Mouse (Mus musculus): ENCODE results near the gene Ccdc102a. TPM values are rescaled to one million over a fixed set of nuclear protein-coding genes. Genes with fewer than 3 reads are reported as not detected.

Gene Ccdc102a
- polyA plus RNA-seq, 1 experiment from 2014 or later: 1.3 TPM

DNA sequence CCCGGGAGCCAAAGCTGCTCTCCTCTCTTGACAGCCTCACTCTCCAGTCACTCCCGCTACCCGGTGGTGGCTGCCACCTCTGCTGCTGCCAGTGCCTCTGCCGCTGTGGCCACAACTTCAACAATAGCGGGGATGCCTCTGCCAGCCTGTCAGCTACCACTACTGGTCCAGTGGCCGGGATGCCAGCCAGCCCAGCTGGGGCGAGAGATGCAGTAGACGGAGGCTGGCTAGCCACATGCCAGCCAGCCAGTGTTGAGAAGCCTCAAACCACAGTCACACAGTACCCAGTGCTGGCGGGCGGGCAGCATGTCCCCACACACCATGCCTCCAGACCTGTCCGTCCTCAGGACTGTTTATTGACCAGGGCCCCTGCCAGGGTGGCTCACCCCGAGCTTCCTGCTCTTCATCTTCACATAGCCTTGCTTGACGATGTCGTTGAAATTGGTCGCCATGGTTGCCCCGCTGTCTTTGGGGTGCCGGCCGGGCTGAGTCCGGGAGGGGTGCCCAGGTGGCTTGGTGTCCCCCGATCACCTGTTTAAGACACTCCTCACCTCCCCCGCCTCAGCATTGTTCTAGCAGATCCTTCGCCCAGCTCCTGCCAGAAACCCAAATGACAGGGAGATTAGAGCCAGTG, 47.3 kb downstream of the Ccdc102a start:
- H3K27me3 ChIP-seq (ENCODE audit: insufficient read depth, low read length): peaks cover 26% of the 10 kb centered on the region
- ATAC-seq (no peak), DNase-seq (no peak)
- no peak overlapping the region for H3K27ac ChIP-seq (ENCODE audit: low read depth)
- H3K9ac ChIP-seq (replicated peaks): peak overlapping the region; percentile 11; the same call in 1 of the 2 replicates
- 5% methylated on average over 19 of the region's 22 CpGs for WGBS (ENCODE audit: insufficient replicate concordance)
- H3K36me3 ChIP-seq (replicated peaks; ENCODE audit: insufficient read depth, low read length): 0 out of 2 replicates have a peak, but pooled peaks cover 8% of the 10 kb centered on the region
- H3K9me3 ChIP-seq (ENCODE audit: low read length): no peaks in the 10 kb centered on the region
- H3K4me3 ChIP-seq (ENCODE audit: low read depth, low read length): peak overlapping the region; percentile 24
- no peak for TF ChIP-seq CTCF (IDR thresholded peaks at IDR 0.05; ENCODE audit: low read depth)
- TF ChIP-seq EP300 (IDR thresholded peaks at IDR 0.05; ENCODE audit: low read depth): no peak
- H3K4me1 ChIP-seq (ENCODE audit: insufficient read depth): peaks cover 21% of the 10 kb centered on the region
- peak overlapping the region; percentile 62 for H3K4me2 ChIP-seq (ENCODE audit: low read depth, low read length)

DNA sequence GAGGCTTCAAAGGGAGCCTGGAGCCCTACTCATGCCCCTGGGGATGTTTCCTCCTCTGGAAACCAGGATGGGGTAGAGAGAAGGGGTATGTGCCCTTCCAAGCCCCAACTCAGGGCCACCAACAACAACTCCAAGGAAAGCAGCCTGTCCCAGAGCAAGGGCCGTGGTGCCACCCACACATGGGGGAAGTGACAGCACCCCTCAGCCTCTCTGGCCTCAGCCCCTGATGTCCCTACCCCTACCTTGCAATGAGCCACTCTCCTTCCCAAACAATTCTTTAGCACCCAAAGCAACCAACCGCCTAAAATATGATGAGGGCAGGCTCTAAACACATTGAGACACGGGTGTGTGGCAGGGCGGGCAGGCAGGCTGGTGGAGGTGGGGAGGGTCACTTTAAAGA, 47.9 kb downstream of the Ccdc102a start:
- H3K36me3 ChIP-seq (replicated peaks; ENCODE audit: insufficient read depth, low read length): peaks cover 13% of the 10 kb centered on the region
- H3K27me3 ChIP-seq (ENCODE audit: insufficient read depth, low read length): peaks cover 21% of the 10 kb centered on the region
- no peak for DNase-seq
- ATAC-seq: no peak
- H3K4me1 ChIP-seq (ENCODE audit: insufficient read depth): peaks cover 15% of the 10 kb centered on the region
- 49% methylated on average over 4 of the region's 4 CpGs for WGBS (ENCODE audit: insufficient replicate concordance)
- H3K27ac ChIP-seq (ENCODE audit: low read depth): no peak overlapping the region
- H3K9ac ChIP-seq (replicated peaks): no peak overlapping the region
- H3K9me3 ChIP-seq (ENCODE audit: low read length): no peaks in the 10 kb centered on the region
- no peak overlapping the region for H3K4me3 ChIP-seq (ENCODE audit: low read depth, low read length)
- TF ChIP-seq EP300 (IDR thresholded peaks at IDR 0.05; ENCODE audit: low read depth) (no peak), CTCF (IDR thresholded peaks at IDR 0.05; ENCODE audit: low read depth) (no peak)
- no peak overlapping the region for H3K4me2 ChIP-seq (ENCODE audit: low read depth, low read length)

DNA sequence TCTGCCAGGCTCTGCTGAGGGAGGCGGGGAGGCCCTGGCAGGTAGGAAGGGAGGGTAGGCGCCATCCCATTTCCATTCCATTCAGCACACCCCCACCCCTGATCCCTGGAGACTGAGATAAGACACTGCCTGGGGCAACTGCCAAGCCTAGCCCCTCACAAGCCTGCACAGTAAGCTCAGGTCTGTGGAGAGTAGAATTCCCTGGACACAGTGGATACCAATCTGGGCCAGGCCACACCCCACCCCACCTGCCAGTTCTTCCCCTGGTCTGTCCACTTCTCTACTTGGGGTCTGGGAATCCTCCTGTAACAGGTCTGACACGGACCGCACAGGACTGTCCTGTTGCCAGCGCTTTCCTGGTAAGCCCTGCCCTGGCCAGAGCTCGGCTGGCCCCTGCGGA, 48.8 kb downstream of the Ccdc102a start:
- H3K4me3 ChIP-seq (ENCODE audit: low read depth, low read length): no peak overlapping the region
- peaks cover 14% of the 10 kb centered on the region; the same call in 1 of the 2 replicates for H3K27me3 ChIP-seq (ENCODE audit: insufficient read depth, low read length)
- H3K9me3 ChIP-seq (ENCODE audit: low read length): no peaks in the 10 kb centered on the region
- TF ChIP-seq CTCF (IDR thresholded peaks at IDR 0.05; ENCODE audit: low read depth): no peak
- TF ChIP-seq EP300 (IDR thresholded peaks at IDR 0.05; ENCODE audit: low read depth): no peak
- WGBS (ENCODE audit: insufficient replicate concordance): 79% methylated on average over 7 of the region's 7 CpGs
- H3K9ac ChIP-seq (replicated peaks): no peak overlapping the region
- no peak for ATAC-seq
- peaks cover 8% of the 10 kb centered on the region; the same call in 1 of the 2 replicates for H3K4me1 ChIP-seq (ENCODE audit: insufficient read depth)
- no peak overlapping the region for H3K4me2 ChIP-seq (ENCODE audit: low read depth, low read length)
- peaks cover 21% of the 10 kb centered on the region for H3K36me3 ChIP-seq (replicated peaks; ENCODE audit: insufficient read depth, low read length)
- no peak overlapping the region for H3K27ac ChIP-seq (ENCODE audit: low read depth)
- no peak for DNase-seq

DNA sequence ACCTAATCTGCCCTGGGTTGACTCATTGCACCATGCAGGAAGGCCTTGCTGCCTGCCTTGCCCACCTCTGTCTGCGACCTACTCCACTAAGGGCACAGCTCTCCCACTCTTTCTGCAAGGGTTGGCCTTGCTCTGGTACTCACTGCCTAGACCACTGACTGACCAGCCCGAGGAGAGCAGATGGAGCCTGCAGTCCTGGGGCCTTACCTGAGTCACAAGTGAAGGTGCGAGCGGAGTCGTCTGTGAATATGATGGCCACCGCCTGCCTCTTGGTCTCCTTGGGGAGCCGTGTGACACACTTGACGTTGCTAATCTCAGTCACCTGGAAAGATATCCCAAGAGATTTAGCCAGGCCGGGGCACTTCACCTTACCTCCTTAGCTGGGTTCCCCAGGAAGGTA, 51.0 kb downstream of the Ccdc102a start:
- Histone ChIP-seq H3K36me3 (replicated peaks; ENCODE audit: insufficient read depth, low read length) (peaks cover 38% of the 10 kb centered on the region), H3K4me1 (ENCODE audit: insufficient read depth) (peaks cover 8% of the 10 kb centered on the region; the same call in 1 of the 2 replicates), H3K4me3 (ENCODE audit: low read depth, low read length) (no peak overlapping the region), H3K9ac (replicated peaks) (no peak overlapping the region), H3K9me3 (ENCODE audit: low read length) (no peaks in the 10 kb centered on the region), H3K27ac (ENCODE audit: low read depth) (no peak overlapping the region), H3K4me2 (ENCODE audit: low read depth, low read length) (no peak overlapping the region), H3K27me3 (ENCODE audit: insufficient read depth, low read length) (peaks cover 14% of the 10 kb centered on the region; the same call in 1 of the 2 replicates)
- ATAC-seq: no peak
- DNase-seq: no peak
- TF ChIP-seq EP300 (IDR thresholded peaks at IDR 0.05; ENCODE audit: low read depth): no peak
- no peak for TF ChIP-seq CTCF (IDR thresholded peaks at IDR 0.05; ENCODE audit: low read depth)
- 90% methylated on average over 9 of the region's 9 CpGs for WGBS (ENCODE audit: insufficient replicate concordance)

DNA sequence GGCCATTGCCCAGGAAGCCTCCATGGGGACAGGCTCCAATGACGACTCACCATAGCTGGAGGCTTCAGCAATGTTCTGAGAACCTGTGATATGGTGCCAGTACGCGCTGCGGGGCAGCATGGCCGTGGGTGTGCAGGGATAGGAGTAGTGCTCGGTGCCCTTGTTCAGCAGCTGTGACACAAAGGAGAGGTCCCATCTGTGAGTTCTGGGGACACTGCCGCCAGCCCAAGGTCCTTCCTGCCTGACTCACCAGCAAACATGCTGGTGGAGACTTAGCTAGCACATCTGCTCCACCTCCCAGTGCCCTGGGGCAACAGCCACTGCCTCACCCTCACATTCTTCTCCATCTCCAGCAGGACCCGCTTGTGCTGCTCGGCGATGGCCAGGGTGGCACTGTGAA, 52.6 kb downstream of the Ccdc102a start:
- DNase-seq: no peak
- peaks cover 53% of the 10 kb centered on the region for H3K36me3 ChIP-seq (replicated peaks; ENCODE audit: insufficient read depth, low read length)
- H3K9ac ChIP-seq (replicated peaks): no peak overlapping the region
- 0 out of 2 replicates have a peak, but pooled peaks cover under 1% of the 10 kb centered on the region for H3K4me1 ChIP-seq (ENCODE audit: insufficient read depth)
- no peak overlapping the region for H3K27ac ChIP-seq (ENCODE audit: low read depth)
- no peak for TF ChIP-seq CTCF (IDR thresholded peaks at IDR 0.05; ENCODE audit: low read depth)
- TF ChIP-seq EP300 (IDR thresholded peaks at IDR 0.05; ENCODE audit: low read depth): no peak
- no peak for ATAC-seq
- peaks cover 5% of the 10 kb centered on the region; the same call in 1 of the 2 replicates for H3K27me3 ChIP-seq (ENCODE audit: insufficient read depth, low read length)
- H3K4me3 ChIP-seq (ENCODE audit: low read depth, low read length): no peak overlapping the region
- H3K4me2 ChIP-seq (ENCODE audit: low read depth, low read length): no peak overlapping the region
- WGBS (ENCODE audit: insufficient replicate concordance): 80% methylated on average over 10 of the region's 10 CpGs
- H3K9me3 ChIP-seq (ENCODE audit: low read length): no peaks in the 10 kb centered on the region

GRCm38 (mm10) chr8:94863897-94864673, 53.8 kb downstream of the Ccdc102a start:
- TF ChIP-seq EP300 (IDR thresholded peaks at IDR 0.05; ENCODE audit: low read depth): no peak
- 0 out of 2 replicates have a peak, but pooled peaks have one; percentile 30 for TF ChIP-seq CTCF (IDR thresholded peaks at IDR 0.05; ENCODE audit: low read depth)
- no peak overlapping the region for H3K9ac ChIP-seq (replicated peaks)
- no peak overlapping the region for H3K4me3 ChIP-seq (ENCODE audit: low read depth, low read length)
- H3K27me3 ChIP-seq (ENCODE audit: insufficient read depth, low read length): no peaks in the 10 kb centered on the region
- no peaks in the 10 kb centered on the region for H3K9me3 ChIP-seq (ENCODE audit: low read length)
- H3K36me3 ChIP-seq (replicated peaks; ENCODE audit: insufficient read depth, low read length): peaks cover 56% of the 10 kb centered on the region
- H3K4me2 ChIP-seq (ENCODE audit: low read depth, low read length): no peak overlapping the region
- H3K27ac ChIP-seq (ENCODE audit: low read depth): no peak overlapping the region
- H3K4me1 ChIP-seq (ENCODE audit: insufficient read depth): no peaks in the 10 kb centered on the region; the same call in 1 of the 2 replicates
- ATAC-seq: no peak
- 64% methylated on average over 10 of the region's 10 CpGs for WGBS (ENCODE audit: insufficient replicate concordance)
- no peak for DNase-seq
